Mouse (Mus musculus): ENCODE data around the gene Car14.

Car14 gene

GRCm38 (mm10) chr3:95850611-95851010 lies 53.9 kb downstream of the Car14 start:
- DNase-seq = no peak
